Mouse (Mus musculus): ENCODE results near the gene 2900026A02Rik.
A peak's percentile ranks its signal among the peaks of the same experiment; 100 is the strongest.
"Not testable (repeated sequence)": the region's sequence is repeated elsewhere in the genome, so short reads cannot be mapped to it uniquely, and the experiment has no call there.

The 2900026A02Rik gene

DNA sequence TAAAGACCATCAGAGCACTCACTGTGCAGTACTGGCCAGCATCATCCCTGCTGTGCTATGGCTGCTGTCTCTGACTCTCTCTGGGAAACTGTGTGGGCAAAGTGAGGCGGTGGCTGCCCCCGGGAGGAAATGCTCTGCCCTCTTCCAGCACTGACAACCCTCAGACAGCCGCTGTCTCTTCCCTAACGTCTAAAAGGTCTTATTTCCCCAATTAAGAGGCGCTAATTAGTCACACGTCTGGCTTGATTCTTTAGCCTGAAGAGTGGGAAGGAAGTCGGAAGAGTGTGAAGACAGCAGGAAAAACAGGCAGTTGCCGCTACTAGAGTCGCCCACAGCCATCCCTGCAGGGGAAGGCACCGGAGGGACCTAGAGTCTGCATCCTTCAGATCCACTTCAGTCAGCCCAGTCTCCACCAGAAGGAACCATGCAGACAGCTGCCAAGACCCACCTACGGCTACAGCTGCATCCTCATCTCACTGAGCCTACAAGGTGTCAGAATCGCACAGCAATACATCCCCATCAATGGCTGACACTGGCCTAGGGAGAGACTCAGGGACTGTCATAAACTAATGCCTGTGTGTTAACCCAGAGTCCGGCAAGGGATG is 101.1 kb downstream of the 2900026A02Rik start:
- no peak for DNase-seq (ENCODE audit: low spot score)

DNA sequence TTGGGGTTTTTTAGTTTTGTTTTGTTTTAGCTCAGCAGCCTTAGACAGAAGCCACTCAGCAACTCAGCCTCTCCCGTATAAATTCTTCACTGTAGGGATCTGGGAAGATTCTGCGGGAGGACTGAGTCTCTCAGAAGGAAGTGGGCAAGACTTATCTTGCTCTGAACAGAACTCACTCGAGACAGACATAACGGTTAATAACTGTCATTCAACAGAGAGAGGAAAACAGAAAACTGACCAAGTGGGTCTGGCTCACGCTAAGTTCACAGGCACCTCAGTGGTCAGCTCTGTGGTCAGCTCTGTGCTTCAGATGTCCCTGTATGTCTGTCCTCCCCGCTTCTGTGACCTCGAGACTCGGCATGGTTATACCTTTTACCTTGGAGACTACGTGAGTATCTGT is 101.7 kb downstream of the 2900026A02Rik start:
- no peak for DNase-seq (ENCODE audit: low spot score)

DNA sequence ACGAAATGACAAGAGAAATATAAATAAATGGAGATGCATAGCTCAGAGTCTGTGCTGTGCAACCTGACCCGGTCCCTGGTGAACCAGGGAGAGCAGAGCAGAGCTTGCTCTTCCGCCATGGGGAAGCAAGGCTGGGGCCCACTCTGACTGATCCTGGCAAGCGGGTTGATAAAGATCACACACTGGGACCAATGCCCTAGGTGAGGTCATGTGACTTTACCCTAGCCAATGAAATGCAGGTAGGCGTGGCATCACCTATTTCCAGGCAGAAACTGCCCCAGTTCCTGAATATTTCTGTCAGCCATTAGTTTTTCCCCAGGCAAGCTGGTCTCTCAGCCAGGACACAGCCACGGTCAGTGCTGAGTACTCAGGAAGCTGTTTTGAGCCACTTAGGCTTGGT is 102.3 kb downstream of the 2900026A02Rik start:
- DNase-seq (ENCODE audit: low spot score): no peak

DNA sequence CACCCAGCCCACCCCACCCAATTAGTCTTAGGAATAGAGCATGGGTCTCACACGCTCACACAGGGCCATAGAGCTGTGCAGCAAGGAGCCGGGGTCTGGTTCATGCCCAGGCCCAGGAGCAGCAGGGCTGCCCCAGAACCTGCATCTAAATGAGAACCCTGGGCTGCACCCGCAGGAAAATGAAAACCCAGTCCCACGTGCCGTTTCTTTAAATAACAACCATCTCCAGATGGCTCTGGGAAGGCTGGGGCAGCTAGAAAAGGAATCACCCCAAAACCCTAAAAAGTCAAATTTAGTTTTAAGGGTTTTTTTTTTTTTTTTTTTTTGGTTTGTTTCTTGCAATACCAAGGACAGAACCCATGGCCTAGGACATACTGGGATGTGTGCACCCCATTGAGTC is 103.7 kb downstream of the 2900026A02Rik start:
- DNase-seq (ENCODE audit: low spot score): no peak

DNA sequence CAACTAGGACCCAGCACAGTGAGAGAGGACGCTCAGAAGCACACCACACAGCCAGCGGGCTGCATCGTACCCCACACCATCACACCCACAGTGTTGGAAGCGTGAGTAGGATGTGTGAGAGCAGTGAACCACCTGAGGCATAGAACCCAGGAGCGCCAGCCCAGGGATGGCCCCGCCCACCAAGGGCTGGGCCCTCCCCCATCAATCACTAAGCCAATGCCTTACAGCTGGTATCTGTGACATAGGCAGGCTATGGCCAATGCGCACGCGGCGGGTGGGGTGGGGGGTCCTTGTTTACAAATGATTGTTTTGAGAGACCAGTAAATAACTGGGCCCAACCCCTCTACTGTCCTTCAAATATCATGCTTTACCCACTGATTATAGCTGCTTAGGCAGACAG is 105.1 kb downstream of the 2900026A02Rik start:
- DNase-seq (ENCODE audit: low spot score): no peak

DNA sequence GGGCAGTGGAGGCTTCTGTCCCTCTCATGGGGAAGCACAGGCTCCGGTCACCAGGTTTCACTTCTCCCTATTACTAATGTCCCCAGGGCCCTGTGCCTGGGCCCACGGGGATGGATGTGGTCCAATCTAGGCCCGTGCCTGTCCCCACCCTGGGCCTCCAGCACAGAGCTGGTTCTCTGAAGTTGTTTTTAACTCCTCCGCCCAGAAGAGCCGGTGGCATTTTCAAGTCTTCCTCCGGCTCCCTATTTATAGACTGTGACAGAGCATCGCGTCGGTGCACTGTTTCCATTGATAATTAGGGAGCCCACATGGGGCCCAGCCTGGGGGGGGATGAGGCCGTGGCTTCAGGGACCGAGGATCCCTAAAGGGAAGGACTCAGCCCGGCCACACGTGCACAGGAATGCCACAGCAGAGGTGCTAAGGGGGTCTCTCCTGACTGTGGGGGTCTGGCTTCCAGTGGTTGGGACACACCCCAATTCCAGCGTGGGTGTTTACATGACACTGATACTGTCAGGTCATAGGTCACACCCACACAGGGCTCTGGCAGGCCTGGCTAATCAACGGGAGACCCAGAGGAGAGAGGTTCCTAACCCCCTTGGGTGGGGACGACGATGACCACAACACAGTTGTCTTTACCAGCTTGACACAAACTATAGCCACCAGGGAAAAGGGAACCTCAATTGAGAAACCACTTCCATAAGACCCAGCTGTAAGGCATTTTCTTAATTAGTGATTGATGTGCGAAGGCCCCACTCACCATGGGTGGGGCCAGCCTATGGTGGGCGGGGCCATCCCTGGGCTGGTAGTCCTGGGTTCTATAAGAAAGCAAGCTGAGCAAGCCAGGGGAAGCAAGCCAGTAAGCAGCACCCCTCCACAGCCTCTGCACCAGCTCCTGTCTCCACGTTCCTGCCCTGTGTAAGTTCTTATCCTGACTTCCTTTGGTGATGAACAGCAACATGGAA is 106.5 kb downstream of the 2900026A02Rik start:
- DNase-seq (ENCODE audit: low spot score): no peak

DNA sequence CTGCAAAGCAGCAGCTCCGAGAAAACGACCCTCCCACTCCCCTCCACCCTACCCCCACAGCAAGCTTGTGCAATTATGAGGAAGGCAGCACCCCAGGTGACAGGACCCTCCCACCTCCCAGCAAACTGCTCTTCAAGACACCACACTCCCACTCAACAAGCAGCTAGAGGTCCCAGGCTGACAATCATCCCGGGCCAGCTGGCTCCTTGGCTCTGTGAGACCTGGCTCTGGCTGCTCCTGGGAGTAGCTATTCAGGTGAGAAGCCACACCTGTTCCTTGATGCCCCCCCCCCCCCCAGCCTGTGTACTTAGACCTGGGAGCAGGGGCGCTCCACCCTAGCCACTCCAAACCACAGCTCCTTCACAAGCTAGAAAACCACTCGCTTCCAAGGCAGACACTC is 107.9 kb downstream of the 2900026A02Rik start:
- DNase-seq (ENCODE audit: low spot score): no peak

DNA sequence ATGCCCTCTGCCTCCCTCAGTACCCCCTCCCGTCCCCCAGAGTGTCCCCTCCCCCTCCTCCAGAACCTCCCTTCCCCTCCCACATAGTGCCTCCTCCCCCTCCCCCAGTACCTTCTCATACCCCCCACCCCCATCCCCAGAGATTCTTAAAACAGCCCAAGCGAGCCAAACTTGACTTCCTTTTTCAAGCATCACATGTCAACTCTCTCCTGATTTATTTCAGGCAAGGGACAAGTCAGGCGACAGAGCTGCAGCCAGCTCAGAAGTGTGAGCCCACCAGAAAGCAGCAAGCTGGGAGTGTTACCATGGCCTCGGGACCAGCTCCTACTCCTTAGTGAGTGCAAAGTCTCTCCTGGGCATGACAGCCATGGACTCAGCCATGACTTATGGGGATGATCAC is 109.7 kb downstream of the 2900026A02Rik start:
- DNase-seq (ENCODE audit: low spot score): no peak

DNA sequence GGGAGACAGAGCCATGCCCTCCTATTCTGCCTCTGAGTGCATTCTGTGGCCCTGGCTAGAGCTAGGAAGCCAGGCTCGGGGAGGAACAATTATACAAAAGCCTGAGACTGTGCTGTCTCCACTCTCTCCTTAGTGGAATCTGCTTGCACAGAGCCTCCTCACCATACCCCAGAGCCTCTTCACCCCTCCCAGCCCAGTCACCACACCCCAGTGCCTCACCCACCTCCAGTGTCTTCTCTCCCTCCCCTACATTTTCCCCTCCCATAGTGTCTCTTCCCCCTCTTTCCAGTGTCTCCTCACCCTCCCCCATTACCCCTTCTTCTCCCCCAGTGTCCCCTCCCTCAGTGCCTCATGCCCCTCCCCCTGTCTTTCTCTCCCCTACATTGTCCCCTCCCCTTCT is 110.1 kb downstream of the 2900026A02Rik start:
- no peak for DNase-seq (ENCODE audit: low spot score)

DNA sequence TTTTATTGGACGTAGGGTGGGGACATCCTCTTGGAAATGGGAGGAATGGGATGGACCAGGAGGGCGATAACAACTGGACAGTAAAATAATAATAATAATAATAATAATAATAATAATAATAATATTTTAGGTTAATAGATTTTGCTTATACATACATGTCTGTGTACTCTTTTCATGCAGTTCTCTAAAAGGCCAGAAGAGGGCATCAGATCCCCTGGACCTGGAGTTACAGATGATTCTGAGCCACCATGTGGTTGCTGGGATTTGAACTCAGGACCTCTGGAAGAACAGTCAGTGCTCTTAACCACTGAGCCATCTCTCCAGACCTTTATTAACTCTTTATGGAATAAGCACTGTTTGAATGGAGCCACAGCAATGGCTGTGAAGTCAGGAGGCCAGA is 111.4 kb downstream of the 2900026A02Rik start:
- not testable (repeated sequence) for DNase-seq (ENCODE audit: low spot score)

DNA sequence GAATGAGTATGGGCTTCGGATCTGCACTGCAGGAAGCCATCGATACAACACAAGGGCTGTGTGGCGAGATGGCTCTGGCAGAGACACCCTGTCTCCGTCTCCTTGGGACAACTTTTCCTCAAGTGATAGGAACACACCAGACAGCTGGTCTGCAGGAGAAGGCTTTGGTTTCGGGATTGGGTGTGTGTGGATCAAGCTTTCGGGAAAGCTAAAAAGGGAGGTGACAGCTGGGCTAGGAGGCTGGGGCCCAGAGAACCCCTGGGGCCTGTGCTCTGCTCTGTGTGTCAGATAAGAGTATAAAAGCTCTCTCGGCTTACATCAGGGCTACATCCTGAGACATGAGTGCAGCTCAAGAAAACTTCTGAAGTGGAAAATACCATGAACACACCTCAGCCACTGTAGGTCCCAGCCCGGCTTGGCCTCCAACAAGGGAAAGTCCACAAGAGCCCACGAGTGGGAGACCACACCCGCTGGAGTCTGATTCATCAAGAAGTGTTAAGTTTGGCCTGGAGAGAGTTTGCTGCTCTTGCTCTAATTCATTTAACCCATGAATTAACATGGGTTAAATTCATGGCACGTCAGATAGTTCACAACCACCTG is 112.8 kb downstream of the 2900026A02Rik start:
- DNase-seq (ENCODE audit: low spot score): no peak

DNA sequence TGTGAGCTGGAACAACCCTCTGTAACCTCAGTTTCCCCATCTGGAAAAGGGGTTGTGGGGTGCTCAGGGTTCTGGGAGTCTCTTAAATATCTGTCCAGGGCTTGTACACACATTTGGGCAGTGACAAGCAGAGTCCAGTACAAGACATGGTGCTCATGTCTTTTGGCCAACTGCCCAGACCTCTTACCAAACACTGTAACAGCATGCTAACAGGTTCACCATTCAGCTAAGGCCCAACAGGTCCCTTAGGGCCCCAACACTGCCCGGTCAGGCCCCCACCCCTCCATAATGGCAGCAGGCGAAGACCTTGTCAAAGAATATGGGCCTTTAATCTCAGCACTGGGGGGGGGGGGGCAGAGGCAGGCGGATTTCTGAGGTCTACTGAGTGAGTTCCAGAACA is 113.3 kb downstream of the 2900026A02Rik start:
- no peak for DNase-seq (ENCODE audit: low spot score)

DNA sequence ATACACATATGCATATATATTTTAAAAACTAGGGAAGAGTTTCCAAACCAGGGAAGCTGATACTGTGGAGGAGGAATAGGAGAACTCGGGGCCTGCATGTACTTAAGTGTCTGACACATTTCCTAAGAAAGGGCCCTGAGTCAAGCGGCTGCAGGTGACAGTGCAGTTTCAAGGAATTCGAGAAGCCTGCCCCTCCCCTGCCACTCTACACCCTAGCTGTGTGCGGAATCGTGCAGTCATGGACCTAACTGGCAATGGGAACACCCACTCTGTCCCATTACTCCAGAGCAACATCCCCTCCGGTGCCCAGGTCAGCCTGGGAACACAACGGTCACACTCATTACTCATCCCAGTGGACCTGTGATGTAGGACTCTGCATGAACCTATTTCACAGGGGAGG is 114.4 kb downstream of the 2900026A02Rik start:
- DNase-seq (ENCODE audit: low spot score): no peak

DNA sequence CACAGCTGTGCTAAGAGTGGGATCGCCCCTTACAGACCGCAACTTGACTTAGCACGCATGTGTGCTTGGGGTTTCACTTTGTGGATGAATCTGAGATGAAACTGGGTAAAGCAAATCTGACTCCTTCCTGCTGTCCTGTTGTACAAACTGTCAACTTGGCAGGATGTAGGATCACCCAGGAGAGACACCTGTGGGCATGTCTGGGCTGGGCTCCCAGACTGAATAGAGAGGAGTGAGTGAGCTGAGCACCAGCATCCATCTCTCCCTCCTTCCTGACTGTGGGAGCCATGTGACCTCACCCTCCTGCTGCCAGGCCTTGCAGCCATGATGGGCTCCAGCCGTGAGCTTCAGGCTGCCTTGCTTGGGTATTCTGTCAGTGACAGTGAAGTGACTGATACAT is 115.6 kb downstream of the 2900026A02Rik start:
- no peak for DNase-seq (ENCODE audit: low spot score)

DNA sequence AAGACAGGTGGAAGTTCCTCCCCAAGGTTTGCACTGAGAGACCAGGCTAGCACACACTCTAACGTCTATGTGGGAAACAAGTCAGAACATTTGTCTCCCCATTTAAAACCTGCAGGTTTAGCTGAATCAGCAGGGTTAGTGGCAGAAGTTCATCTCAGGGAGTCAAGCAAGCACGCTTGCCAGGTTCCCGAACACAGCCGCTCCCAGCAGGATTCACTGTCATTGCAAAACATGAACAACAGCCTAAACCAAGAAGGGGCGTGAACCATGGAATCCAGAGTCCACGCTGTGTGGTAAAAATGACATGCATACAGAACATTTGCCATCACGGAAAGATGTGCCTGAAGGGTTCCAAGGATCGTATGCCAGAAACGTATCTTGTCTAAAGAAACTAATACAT is 116.0 kb downstream of the 2900026A02Rik start:
- DNase-seq (ENCODE audit: low spot score): no peak

DNA sequence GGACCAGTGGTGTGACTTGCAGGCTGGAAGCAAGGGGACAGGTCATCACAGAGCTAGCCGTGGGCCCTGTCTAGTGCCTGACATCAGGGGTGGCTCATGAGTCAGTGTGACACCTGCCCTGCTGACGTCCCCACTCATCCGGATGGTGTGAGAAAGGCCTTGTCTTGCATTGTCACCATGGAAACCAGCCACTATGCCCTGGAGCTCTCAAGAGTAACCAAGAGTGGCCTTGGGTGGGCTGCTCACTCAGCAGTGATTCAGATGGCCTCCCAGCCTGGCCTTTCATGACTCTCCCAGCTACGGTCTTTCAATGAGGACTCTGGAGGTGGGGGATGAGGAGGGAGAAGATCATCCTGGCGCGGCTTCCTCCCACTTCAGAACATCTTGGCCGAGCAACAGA is 118.6 kb downstream of the 2900026A02Rik start:
- no peak for DNase-seq (ENCODE audit: low spot score)

DNA sequence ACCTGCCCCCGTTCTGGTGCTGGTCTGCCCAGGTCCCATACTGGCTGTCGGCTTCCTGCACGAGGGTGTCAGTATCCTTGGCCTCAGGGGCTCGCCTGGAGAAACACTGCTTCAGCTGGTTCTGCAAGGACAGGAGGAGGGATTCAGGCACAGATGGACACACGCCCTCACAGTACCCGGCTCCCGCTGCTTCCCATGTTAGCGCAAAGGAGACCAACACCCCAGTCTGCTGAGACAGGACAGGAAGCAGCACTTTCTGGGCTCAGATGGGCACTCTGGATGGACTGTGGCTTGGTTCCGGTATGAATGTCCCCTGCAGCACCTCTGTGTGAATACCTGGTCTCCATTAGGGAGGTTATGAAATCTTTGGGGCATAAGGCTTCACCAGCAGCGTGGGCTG is 119.6 kb downstream of the 2900026A02Rik start:
- no peak for DNase-seq (ENCODE audit: low spot score)

DNA sequence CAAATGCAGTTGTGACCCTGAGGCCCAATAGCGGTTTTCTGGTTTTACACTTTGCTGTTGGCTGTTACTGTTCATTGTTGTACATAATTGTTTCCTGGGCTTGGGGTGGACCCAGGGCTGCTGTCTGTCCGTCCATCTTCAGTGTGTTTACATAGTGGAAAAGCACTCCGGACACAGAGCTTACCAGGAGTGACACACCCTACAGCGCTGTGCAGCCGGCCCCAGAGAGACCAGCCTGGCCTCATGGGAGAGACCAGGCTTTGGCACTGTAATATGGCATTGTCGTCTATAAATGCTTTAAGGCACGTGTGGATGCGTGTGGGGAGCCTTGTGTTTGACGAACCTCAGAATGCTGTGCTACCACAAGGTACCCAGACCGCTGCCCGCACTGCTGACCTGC is 120.6 kb downstream of the 2900026A02Rik start:
- DNase-seq (ENCODE audit: low spot score): no peak

DNA sequence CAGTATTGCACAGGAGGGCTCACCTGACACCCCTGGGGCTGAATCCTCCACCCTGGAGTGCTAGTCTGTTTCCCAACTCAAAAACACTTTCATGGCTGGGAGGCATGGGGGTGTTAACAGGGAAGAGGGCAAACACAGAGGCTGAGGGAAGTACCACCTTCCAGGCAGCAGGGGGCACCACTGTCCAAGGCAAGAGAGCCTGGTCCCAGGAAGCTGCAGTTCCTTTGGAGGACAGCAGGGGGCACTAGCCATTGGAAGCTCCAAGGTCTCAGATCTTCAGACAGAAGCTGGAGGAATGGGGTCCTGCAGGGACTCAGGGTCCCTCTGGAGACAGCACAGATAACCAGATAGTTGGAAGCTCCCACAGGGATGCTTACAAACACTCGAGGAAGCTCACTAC is 121.5 kb downstream of the 2900026A02Rik start:
- peak; percentile 93 for DNase-seq (ENCODE audit: low spot score)

DNA sequence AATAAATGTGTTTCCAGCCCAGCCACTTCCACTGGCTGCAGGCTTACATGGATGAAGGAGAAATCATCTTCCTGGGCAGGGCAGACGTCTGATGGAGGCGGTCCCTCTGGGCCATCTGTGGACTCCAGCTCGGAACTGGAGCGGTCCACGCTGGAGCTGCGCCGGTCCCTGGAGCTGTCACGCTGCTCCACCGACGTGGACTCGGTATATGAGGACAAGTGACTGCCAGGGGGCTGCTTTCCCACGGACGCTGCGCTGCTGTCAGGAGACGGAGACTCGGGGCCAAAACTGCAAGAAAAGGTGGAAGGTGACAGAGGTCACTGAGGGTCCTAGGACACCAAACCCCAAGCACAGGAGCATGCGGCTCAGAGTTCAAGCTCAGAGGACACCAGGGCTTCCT is 123.5 kb downstream of the 2900026A02Rik start:
- no peak for DNase-seq (ENCODE audit: low spot score)

DNA sequence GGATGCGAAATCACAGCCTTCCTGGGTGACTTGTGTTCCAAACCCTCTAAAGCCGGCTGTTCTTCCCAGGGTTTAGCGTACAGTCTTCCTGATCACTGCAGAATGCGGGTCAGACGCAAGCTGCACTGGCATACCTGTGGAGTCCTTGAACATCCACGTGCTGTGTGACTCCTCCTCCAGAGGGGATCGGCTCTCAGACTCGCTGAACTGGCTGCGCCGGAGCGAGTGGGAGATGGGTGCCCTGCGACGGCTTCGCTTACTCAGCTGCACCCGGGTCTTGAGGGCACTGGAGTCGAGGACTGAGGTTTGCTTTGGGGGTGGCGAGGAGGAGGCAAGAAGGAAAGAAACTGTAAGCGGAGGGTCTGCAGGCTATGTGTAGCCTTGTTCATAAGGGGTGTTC is 125.6 kb downstream of the 2900026A02Rik start:
- no peak for DNase-seq (ENCODE audit: low spot score)

DNA sequence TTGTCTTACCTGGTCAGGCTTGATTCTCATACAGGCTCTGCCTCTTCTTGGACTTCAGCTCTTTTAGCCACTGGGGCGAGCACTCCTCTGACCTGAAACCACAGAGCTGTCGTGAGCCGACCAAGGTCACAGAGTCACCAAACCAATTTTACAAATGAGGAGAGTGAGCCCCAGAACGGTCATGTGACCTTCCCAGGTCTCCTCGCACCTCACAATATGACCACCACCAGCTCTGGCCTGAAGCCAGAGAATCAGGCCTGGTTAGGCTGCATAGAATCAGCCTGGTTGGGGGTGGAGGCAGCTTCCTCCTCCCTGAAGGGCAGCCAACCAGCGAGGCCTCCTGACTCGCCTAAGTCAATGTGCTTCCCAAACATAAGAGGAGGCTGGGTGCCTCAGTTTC is 128.6 kb downstream of the 2900026A02Rik start:
- no peak for DNase-seq (ENCODE audit: low spot score)

DNA sequence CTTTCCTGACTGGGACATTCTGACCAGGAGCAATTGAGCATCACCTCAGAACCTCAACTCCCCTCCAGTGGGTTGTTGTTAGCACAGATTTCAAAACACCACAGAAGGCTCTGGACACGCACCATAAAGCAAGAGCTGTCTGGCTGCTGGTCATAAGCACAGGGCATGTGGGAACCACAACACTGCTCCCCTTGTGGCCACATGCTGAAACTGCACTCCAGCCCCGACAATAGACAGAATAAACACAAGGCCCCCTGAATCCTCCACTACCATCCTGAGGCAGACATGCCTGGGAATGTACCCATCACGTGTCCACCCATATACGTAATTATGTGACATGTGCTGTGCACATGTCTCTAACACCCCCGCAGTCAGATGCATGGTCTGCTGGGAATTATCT is 129.9 kb downstream of the 2900026A02Rik start:
- DNase-seq (ENCODE audit: low spot score): no peak
